Mouse (Mus musculus): ENCODE data around the gene Cramp1l. TPM values are rescaled to one million over a fixed set of nuclear protein-coding genes. Genes with fewer than 3 reads are reported as not detected.
A peak's percentile ranks its signal among the peaks of the same experiment; 100 is the strongest.
"Not testable (repeated sequence)": the region's sequence is repeated elsewhere in the genome, so short reads cannot be mapped to it uniquely, and the experiment has no call there.

The Cramp1l gene
- total RNA-seq, 1 experiment from 2014 or later = 26.7 TPM

- DNase-seq = no peak
Measured at GRCm38 (mm10) chr17:24959371-24959770, 56.2 kb downstream of the Cramp1l start.

GRCm38 (mm10) chr17:24953291-24953690 is 62.3 kb downstream of the Cramp1l start:
- no peak for DNase-seq

- DNase-seq = no peak
Measured at GRCm38 (mm10) chr17:24950671-24951070, 64.9 kb downstream of the Cramp1l start.

DNA sequence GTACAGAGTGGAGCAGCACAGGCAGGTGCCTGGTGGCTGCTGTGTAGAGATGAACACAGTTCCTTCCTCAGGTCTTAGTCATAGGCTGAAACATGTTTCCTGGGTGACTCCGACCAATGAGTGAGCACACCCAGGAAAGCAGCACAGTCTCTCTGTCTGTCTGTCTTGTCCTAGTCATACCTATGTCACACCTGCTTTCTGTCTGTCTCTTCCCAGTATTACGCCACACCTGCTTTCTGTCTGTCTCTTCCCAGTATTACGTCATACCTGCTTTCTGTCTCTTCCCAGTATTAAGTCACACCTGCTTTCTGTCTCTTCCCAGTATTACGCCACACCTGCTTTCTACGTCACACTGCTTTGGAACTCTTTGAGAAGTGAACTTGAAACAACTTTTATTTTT is 67.4 kb downstream of the Cramp1l start:
- DNase-seq = no peak

GRCm38 (mm10) chr17:24943589-24943988 is 72.0 kb downstream of the Cramp1l start:
- DNase-seq = not testable (repeated sequence)

DNA sequence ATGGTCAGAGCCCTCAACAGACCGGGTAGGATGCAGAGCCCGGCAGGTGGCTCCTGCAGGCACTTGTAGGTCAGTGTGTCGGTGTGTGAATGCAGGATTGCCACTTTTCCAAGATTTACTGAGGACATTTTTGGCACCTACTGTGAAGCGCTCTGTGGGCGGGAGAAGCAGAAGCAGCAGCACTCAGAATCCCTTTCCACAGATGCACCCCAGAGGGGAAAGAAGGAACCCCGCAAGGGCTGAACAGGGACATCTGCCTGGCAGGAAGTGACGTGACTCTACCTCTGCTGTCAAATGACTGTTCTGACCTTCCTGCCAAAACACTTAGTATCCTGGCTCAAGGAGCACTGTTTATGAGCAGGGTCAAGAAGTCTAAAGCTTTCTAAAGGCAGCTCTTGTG is 72.6 kb downstream of the Cramp1l start:
- no peak for DNase-seq

DNA sequence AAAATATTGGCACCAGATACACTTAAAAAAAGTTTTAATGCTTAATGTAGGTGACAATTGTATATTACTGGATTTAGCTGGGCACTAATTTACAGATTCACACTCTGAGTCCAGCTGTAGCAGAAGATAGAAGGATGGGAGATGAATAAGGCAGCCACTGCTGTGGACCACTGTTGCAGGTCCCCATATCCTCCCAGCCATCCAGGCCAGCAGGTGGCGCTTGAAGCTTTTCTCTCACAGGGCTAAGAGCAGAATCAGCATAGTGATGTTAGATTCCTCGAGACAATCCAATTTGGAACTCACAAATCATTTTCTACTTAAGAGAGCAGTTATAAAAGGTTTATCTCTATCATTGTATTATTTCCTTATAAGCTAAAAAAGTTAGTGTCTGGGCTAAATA is 73.1 kb downstream of the Cramp1l start:
- DNase-seq = peak; percentile 47

DNA sequence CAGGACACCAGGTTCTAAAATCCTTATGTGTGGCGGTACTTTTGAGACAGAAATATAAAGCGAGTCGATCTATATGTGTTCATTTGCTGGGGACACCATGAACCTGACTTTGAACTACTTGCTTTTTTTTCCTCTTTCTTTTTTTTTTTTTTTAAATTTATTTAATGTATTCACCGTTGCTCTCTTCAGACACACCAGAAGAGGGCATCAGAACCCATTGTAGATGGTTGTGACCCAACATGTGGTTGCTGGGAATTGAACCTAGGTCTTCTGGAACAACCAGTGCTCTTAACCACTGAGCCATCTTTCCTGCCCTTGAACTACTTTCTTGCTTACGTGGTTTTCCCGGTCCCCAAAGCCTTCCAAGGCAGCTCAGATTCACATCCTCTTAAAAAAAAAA is 78.3 kb downstream of the Cramp1l start:
- DNase-seq = no peak

DNA sequence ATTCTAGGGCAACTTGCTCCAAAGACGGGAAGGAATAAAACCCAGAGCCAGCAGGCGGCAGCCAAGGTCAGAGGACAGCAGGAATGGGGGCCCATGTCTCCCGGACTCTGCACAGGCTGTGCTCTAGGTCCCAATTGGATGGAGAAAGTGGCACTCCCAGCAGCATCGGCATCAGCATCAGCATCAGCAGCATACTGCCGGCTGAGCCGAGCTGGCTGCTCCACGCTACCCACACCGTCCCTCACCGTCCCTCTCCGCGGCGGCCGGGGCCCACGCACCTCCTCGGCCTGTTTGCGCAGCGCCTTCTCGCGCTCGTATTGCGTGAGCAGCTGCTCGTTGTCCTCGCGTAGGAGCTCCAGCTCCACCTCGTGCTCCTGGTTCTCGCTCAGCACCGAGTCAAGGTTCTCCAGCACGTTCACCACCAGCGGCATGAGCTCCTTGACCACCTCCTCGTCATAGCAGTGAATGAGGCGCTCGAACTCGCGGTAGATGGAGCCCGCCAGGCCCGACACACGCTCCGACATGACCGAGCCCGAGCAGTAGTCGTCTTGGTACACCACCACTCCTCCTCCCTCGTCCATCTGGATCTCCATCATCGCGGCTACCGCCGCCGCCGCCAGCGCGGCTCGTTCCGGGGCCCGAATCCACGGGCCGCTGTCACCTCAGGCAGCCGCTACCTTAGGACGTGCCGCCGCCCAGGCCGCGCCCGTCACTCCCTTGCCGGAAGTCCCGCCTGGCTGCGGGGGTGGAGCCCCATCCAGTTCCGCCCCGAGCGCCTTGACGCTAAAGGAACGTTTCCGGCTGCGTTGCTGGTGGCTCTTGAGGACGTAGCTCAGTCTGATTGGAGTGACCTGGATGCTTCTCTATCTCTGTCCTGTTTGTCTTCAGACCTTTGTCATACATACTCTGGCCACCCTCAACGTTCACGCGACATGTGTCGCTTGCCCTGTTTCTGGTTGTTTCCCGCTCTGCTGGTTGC is 79.0 kb downstream of the Cramp1l start, which contains the start of gene Mapk8ip3:
TSS of gene Mapk8ip3 (minus strand) at position 719 of the 979 bp plus-strand sequence.
- peak; percentile 97 for DNase-seq

GRCm38 (mm10) chr17:24935666-24936065 is 79.9 kb downstream of the Cramp1l start:
- DNase-seq = no peak

DNA sequence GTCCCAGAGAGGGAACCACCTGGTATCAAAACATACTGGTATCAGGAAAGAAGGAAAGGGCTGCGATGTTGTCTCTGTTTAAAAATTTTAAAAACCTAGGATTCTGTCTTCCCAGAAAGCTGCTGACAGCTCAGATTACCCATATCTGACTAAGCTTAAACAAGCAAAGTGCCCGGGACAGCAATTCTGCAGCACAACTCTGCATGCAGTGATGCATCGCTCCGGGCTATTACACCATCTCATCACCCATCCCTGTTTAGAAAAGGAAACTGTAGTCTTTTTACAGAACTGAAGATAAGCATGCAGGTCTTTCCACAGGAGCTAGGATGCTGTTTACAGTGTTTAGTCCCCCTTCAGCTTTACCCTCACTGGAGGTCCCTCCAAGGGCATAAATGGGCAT is 80.7 kb downstream of the Cramp1l start:
- peak; percentile 15 for DNase-seq

DNA sequence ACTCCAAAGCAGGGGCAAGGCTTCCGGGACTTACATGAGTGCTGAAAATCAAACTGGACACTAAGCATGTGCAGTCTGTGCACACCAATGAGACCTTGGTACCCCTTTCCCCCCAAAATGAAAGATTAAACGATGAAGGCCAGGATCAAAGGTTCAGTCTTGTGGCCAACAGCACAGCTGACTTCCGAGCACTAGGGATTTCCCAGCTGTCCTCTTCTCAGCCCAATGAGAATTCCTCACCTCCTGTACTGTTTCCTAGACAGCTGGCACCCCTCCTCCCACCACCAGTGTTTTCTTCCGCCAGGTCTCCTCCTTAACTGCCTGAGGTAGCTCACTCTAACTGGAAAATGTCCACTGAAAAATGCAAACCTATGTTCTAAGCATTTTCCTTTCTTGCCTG is 82.4 kb downstream of the Cramp1l start:
- no peak for DNase-seq

DNA sequence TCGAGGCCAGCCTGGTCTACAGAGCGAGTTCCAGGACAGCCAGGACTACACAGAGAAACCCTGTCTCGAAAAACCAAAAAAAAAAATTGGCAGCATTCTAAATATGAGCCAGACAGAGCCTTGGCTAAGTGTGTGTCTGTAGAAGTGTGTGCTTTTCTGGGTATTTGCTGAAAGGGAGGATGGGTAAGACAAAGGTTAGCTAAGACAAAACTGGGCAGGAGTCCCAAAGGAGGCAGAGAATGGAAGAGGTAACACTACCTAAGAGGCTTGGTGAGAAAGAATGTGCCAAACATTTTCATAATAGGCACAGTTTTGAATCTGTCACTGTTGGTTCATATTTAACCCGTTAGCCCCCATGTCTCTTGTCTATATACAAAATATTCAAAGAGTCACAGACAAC is 83.2 kb downstream of the Cramp1l start:
- DNase-seq = no peak

DNA sequence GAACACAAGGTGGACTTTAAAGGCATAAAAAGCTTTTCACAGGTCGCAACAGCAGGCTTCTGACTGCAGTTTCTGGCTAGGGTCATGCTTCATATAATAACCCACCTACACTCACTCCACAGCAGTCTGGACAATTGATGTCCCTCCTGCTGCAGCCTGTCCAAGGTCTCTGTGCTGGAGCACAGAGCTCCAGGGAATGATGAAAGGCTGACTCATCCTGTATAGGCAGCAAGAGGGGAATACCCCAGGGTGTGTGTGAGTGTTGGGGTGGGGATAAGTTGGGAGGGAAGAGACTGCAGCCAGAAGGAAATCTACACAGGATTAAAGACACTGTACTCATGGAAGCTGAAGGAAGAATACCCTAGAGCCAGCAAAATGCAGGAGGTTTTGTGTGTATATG is 86.1 kb downstream of the Cramp1l start:
- DNase-seq = peak; percentile 20

DNA sequence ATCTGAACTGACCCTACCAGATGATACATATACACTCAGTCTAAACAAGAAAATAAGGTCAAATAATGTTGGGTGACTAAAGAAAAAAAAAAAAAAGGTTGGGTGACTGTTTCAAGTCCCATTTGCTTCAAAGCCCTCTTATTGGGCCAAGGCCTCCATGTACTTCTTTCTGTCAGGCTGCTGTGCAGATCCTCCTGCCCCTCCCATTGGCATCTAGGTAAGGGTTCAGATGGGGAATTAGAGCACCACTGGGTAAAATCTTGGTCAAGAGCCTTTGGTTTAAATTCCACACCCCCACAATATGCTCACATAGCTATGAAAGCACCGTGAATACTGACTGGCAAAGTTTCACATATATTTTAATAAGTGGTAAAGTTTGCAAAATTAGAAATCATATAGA is 92.3 kb downstream of the Cramp1l start:
- DNase-seq = no peak

GRCm38 (mm10) chr17:24913984-24914383 is 101.6 kb downstream of the Cramp1l start:
- no peak for DNase-seq

Other genes with a start within 250 kb of the Cramp1l start
- 0.76 and 1.7 TPM in 2 replicates for gene Meiob, start 211.5 kb downstream of the Cramp1l start, total RNA-seq (2021)
- 88.2 and 124 TPM in 2 replicates for gene Hagh, start 175.6 kb downstream of the Cramp1l start, total RNA-seq (2021)
- 34.6 and 35.5 TPM in 2 replicates for gene Fahd1, start 165.4 kb downstream of the Cramp1l start, total RNA-seq (2021)
- gene Igfals, start 149.8 kb downstream of the Cramp1l start, total RNA-seq (2021) = 1.5 and 3.0 TPM in 2 replicates
- gene Nubp2, start 129.4 kb downstream of the Cramp1l start, total RNA-seq (2021) = 55.1 and 55.9 TPM in 2 replicates
- gene Spsb3, start 129.1 kb downstream of the Cramp1l start, total RNA-seq (2021) = 29.2 and 30.9 TPM in 2 replicates
- 54.0 and 69.2 TPM in 2 replicates for gene Eme2, start 120.7 kb downstream of the Cramp1l start, total RNA-seq (2021)
- 147 and 189 TPM in 2 replicates for gene Mrps34, start 120.7 kb downstream of the Cramp1l start, total RNA-seq (2021)
- gene Nme3, start 119.3 kb downstream of the Cramp1l start, total RNA-seq (2021) = 85.2 and 112 TPM in 2 replicates
- gene Mapk8ip3, start 78.8 kb downstream of the Cramp1l start, total RNA-seq (2021) = 157 and 177 TPM in 2 replicates
- 27.0 and 33.1 TPM in 2 replicates for gene Jpt2, start 55.1 kb downstream of the Cramp1l start, total RNA-seq (2021)
- 36.3 and 45.4 TPM in 2 replicates for gene Ift140, start 297 bp upstream of the Cramp1l start, total RNA-seq (2021)
- gene Tmem204, start 67.8 kb upstream of the Cramp1l start, total RNA-seq (2021) = 27.7 and 31.5 TPM in 2 replicates
- gene Telo2, start 100.2 kb upstream of the Cramp1l start, total RNA-seq (2021) = 26.3 and 27.2 TPM in 2 replicates
- not detected in 2 replicates for gene Ptx4, start 105.0 kb upstream of the Cramp1l start, total RNA-seq (2021)
- 28.9 and 42.3 TPM in 2 replicates for gene Clcn7, start 117.6 kb upstream of the Cramp1l start, total RNA-seq (2021)
- 0.15 TPM in 1 of 2 replicates, not detected in the other for gene Ccdc154, start 146.7 kb upstream of the Cramp1l start, total RNA-seq (2021)
- 0.49 TPM in 1 of 2 replicates, not detected in the other for gene Gm38655, start 159.7 kb upstream of the Cramp1l start, total RNA-seq (2021)
- 19.5 and 20.4 TPM in 2 replicates for gene BC003965, start 168.8 kb upstream of the Cramp1l start, total RNA-seq (2021)
- gene Unkl, start 172.6 kb upstream of the Cramp1l start, total RNA-seq (2021) = 19.9 and 21.1 TPM in 2 replicates
- gene Gnptg, start 224.3 kb upstream of the Cramp1l start, total RNA-seq (2021) = 42.4 and 50.1 TPM in 2 replicates
- gene Tsr3, start 224.4 kb upstream of the Cramp1l start, total RNA-seq (2021) = 25.0 and 28.4 TPM in 2 replicates
- gene Baiap3, start 240.6 kb upstream of the Cramp1l start, total RNA-seq (2021) = 6.8 and 15.0 TPM in 2 replicates